Mouse (Mus musculus): ENCODE data around the gene Mylk.
"Not testable (repeated sequence)": the region's sequence is repeated elsewhere in the genome, so short reads cannot be mapped to it uniquely, and the experiment has no call there.

The Mylk gene

GRCm38 (mm10) chr16:34770127-34770526, 25.1 kb downstream of the Mylk start:
- no peak for DNase-seq (ENCODE audit: low read depth)

DNA sequence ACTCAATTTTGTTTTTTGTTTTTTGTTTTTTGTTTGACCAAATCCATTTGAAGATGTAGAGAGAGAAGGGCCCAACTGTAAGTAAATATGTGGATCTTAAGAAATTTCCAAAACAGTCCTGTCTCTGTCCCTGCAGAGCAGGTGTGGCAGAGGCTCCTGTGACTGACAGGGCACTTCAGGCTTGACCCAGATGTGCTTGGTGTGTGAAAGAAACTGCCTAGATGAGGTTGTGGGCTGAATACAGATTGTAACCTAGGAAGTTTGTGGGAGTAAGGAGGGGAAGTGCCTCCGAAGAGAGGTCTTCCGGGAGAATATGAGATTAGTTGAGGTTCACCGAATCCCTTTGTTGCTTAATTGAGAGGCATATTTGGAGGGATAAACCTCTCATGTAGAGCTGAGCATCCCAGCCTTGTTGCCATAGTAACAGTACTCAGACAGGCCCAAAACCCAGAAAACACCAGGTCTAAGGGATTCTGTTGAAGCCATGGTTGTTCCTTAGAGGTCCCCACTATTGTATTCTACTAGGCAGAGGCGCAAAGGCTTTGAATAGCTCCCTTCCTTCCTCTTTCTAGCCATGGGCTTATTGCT, 27.5 kb downstream of the Mylk start:
- DNase-seq (ENCODE audit: low read depth) = no peak

GRCm38 (mm10) chr16:34782442-34782841, 37.4 kb downstream of the Mylk start:
- DNase-seq (ENCODE audit: low read depth) = no peak

- DNase-seq (ENCODE audit: low read depth) = no peak
These were observed 38.5 kb downstream of the Mylk start for GRCm38 (mm10) chr16:34783536-34783935.

- DNase-seq (ENCODE audit: low read depth) = peak; percentile 78
These were observed 39.7 kb downstream of the Mylk start for GRCm38 (mm10) chr16:34784675-34785074.

DNA sequence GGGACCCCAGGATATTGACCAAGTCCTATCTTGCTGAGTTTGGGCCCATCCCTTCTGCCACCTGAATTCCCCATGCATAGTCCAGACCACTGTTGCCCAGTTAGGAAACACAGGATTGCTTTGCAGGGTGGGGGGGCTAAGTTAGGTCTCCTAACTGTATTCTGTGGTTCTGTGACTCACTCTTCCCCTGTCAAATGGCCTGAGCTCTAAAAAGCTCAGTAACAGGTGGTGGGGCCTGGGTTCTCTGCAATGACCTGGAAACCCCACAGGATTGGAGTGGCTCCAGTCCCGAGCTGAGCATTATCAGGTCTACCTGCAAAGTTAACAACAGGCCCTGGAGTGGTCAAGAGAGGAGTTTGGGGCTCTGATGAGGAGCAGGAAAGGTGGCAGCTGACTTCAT, 47.5 kb downstream of the Mylk start:
- DNase-seq (ENCODE audit: low read depth) = peak; percentile 53

DNA sequence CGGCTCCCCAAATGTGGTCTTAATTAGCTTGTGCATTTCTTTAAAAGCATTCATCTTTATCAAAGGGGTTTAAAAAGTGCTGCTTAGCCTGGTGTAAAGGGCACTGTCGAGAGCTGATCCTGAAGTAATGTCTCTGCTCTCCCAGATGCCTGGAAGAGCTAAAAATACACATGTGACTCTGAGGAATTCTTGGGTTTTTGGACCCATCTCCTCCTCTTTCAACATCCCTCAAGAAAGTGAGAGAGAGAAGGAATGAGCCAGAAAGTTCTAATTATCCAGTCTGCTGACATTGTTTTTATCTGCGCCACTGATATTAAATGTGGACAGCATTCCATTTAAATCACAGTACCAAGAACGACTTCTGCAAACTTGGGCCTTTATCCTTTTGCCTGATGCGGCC, 48.0 kb downstream of the Mylk start:
- DNase-seq (ENCODE audit: low read depth) = no peak

- no peak for DNase-seq (ENCODE audit: low read depth)
These were observed 56.2 kb downstream of the Mylk start for GRCm38 (mm10) chr16:34801222-34801621.

- DNase-seq (ENCODE audit: low read depth) = no peak
These were observed 59.4 kb downstream of the Mylk start for GRCm38 (mm10) chr16:34804286-34805010.

GRCm38 (mm10) chr16:34806883-34807767, 62.1 kb downstream of the Mylk start:
- no peak for DNase-seq (ENCODE audit: low read depth)

GRCm38 (mm10) chr16:34807768-34808275, 62.8 kb downstream of the Mylk start:
- DNase-seq (ENCODE audit: low read depth) = no peak

DNA sequence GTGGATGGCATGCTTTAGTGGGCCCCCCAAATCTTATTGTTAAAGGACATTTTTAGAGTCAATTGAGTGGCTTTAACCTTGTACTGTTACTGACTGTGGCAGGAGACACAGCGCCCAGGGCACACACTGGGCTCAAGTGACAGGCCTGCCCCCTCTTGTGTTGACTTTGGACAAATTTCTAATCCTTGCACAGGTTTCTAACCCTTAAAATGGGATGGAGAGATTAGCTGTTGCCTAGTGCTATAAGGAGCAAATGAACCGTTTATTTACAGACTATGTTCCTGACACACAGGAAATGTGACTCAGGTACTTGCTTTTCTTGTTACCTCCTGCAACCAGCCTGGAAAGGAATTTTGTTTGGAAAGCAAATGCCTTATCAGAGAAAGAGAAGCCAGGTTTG, 67.2 kb downstream of the Mylk start:
- no peak for DNase-seq (ENCODE audit: low read depth)

- DNase-seq (ENCODE audit: low read depth) = not testable (repeated sequence)
These were observed 68.2 kb downstream of the Mylk start for GRCm38 (mm10) chr16:34813161-34813560.

- peak; percentile 25 for DNase-seq (ENCODE audit: low read depth)
These were observed 68.6 kb downstream of the Mylk start for GRCm38 (mm10) chr16:34813570-34813969.

- DNase-seq (ENCODE audit: low read depth) = no peak
These were observed 69.6 kb downstream of the Mylk start for GRCm38 (mm10) chr16:34814612-34815011.

- DNase-seq (ENCODE audit: low read depth) = peak; percentile 50
These were observed 71.5 kb downstream of the Mylk start for GRCm38 (mm10) chr16:34816548-34816947.

DNA sequence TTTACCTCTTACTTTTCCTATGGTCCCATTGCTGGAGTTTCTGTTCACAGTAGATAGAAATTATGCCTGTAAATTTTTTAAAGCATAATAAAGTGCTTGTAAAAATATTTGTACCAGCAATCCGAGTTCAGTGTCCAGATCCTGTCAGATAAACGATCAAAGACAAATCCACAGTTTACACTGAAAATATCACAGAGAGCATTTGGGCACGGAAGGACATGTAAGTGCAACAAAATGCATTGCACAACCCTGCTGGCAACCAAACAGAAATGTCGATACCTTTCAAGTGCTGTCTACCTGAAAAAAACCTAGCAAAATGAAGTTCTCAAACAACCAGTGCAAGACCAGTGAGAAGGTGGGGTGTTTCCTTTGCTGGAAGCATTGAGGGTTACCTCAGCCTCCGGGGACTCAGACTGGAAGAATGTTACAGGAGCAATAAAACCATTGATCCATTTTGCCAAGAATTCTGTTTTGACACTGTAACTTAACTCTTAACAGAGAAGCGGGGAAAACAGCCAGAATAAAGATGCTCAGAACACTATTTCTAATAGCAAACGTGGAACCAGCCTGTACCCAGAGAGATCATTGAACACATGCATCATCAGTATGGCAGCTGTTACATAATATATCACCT, 80.2 kb downstream of the Mylk start:
- DNase-seq (ENCODE audit: low read depth) = no peak

DNA sequence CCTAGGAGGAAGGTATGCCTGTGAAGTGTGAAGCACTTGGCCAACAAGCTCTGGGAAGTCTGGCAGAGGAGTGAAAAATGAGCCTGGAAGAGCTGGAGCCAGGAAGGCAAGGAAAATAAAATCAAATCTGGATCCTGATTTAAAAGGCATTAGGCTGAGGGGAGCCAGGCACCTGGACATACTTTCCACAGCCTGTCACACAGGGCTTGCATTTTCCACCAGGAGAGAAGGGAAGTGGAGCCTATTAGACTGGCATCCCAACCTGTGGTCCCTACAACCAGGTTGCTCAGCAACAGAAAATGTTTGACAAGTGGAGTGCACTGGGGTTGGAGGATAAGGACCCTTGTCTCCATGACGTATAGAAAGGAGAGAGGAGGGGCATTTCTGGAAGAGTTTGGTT, 89.5 kb downstream of the Mylk start:
- no peak for DNase-seq (ENCODE audit: low read depth)

DNA sequence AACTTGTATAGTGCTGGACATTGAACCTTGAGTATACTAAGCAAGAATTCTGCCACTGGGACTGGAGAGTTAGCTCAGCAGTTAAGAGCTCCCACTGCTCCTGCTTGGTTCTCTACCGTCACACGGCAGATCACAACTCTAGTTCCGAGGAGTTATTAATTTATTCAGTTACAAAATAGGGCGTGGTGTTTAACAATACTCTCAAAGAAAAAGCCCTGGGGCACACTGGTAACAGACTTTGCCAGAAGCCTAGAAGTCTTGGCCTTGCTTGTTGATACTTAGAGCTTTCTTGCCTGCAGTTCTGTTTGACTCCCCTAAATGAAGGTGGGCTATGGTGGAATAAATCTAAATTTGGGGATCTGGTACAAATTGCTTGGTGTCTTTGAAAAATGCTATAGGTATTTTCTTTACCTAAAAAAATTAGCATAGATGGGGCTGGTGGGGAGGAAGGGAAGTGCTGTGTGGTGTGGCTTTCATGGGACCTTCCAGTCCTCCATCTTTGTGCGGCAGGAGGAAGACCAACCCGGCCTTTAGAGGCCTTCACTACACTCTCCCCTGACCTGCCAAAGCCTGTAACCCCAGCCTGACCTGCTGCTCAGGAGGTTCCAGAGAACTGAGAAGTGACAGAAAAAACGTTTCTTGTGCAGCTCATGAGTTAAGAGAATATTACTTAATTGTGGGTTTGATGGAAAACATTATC, 94.1 kb downstream of the Mylk start:
- no peak for DNase-seq (ENCODE audit: low read depth)

DNA sequence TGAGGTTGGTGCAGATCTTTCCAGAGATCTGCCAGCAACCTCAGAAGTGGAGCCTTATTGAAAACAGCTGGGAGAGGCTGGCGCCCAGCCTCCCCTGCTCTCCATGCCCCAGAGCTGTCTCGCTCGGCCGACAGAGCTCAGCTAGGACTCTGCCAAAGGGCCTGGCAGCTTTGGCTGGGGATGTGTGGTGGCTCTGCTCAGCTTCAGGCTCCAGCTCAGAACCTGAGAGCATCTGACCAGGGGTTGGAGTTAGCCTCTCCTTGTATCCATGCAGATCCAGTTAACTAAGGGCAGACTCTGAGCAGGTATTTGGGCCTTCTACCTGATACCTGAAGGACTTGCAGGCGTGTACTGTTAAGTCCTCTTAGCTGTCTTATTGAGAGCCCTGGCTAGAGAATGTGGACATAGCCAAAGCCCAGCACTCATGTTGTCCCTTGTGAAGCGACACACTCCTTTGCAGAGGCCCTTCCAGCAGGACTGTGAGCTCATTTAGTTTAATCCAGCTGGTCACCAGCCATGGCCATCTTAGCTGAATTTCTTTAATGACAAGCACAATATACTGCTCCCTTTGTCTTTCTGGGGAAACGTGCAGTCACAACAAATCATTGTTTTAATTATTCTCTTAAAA, 94.8 kb downstream of the Mylk start:
- DNase-seq (ENCODE audit: low read depth) = no peak

DNA sequence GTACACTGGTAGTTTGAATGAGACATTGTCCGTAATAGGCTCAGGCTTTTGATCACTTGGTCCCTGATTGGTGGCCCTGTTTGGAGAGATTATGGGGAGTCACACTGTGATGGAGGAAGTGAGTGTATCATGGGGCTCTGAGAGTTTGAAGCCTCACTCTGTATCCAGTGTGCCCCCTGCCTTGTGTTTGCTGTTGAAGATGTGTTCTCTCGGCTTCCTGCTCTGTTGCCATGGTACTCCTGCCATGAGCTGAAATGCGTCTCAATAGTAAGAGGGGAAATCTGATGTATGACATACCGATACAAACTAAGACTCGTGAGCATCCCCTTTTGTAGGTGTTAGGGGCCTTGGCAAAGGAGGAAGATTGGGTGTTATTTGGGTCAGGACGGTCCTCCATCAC, 99.8 kb downstream of the Mylk start:
- DNase-seq (ENCODE audit: low read depth) = no peak
